In genomic region chr2:91950275-91951085, GRCm38 (mm10) we compare ENCODE assay signal across 9 mouse cellular contexts. TPM values are rescaled to one million over a fixed set of nuclear protein-coding genes. Genes with fewer than 3 reads are reported as not detected.
A peak's percentile ranks its signal among the peaks of the same experiment; 100 is the strongest.
DNase-seq lines count a peak whose midpoint lies in the region; ATAC-seq and TF ChIP-seq lines count a peak whose summit lies in the region.
"Had no signal": no experiment of that assay in that cellular context is flagged by ENCODE, and none has a peak within 500 bp of the region (broad histone marks: within the 10 kb centered on the region; RNA-seq: fewer than 3 reads in every experiment).

No protein-coding gene starts in this region.

- H3K9ac ChIP-seq in kidney, embryonic 14.5 days (ENCODE audit: low read depth, low read length): peak overlapping the region; percentile 34; the same call in 1 of the 2 replicates

- H3K27me3 ChIP-seq in kidney, adult 2 months (replicated peaks; ENCODE audit: control insufficient read depth, insufficient read depth, low read length): no peaks in the 10 kb centered on the region
- H3K27me3 ChIP-seq in kidney, embryonic 14.5 days (ENCODE audit: control insufficient read depth, insufficient read depth, low read length): no peaks in the 10 kb centered on the region
- H3K27me3 ChIP-seq in small intestine, adult 2 months (ENCODE audit: control insufficient read depth, insufficient read depth, low read length): no peaks in the 10 kb centered on the region
- H3K27me3 ChIP-seq: Patski had no signal

- ATAC-seq in kidney, embryonic 14.5 days (ENCODE audit: low FRiP score, low TSS enrichment): peak; percentile 63
- ATAC-seq in erythroid progenitor cell, adult 5-6 weeks (replicated peaks; ENCODE audit: low FRiP score, poor library complexity, severe bottlenecking): no peak

- H3K4me1 ChIP-seq in kidney, adult 2 months (ENCODE audit: control insufficient read depth, insufficient read depth, low read length): peaks cover 14% of the 10 kb centered on the region
- peaks cover 47% of the 10 kb centered on the region for H3K4me1 ChIP-seq in kidney, embryonic 14.5 days (ENCODE audit: control insufficient read depth, insufficient read depth, low read length)
- peaks cover 47% of the 10 kb centered on the region for H3K4me1 ChIP-seq in small intestine, adult 2 months (ENCODE audit: control insufficient read depth, insufficient read depth, insufficient read length, low read length)

- no peaks in the 10 kb centered on the region for H3K36me3 ChIP-seq in kidney, adult 2 months (ENCODE audit: control insufficient read depth, insufficient read depth, low read length)
- no peaks in the 10 kb centered on the region for H3K36me3 ChIP-seq in kidney, embryonic 14.5 days (ENCODE audit: control insufficient read depth, insufficient read depth, low read length)
- H3K36me3 ChIP-seq in small intestine, adult 2 months (ENCODE audit: control insufficient read depth, insufficient read depth, low read length): peaks cover 3% of the 10 kb centered on the region; the same call in 1 of the 2 replicates

- no peak for TF ChIP-seq POLR2A in kidney, adult 2 months (IDR thresholded peaks at IDR 0.05; ENCODE audit: low read depth, low read length)
- TF ChIP-seq POLR2A in small intestine, adult 2 months (IDR thresholded peaks at IDR 0.05; ENCODE audit: low read depth, low read length): no peak

- peak overlapping the region; percentile 7; the same call in 1 of the 2 replicates for H3K4me3 ChIP-seq in kidney, adult 2 months (ENCODE audit: insufficient read depth, low read depth, low read length)
- H3K4me3 ChIP-seq in kidney, embryonic 14.5 days (ENCODE audit: low read length): 0 out of 2 replicates have a peak overlapping the region, but pooled peaks have one; percentile 9
- H3K4me3 ChIP-seq in small intestine, adult 2 months (ENCODE audit: low read depth, low read length): peak overlapping the region; percentile 47

- peak overlapping the region; percentile 35 for H3K4me2 ChIP-seq in kidney, embryonic 14.5 days (replicated peaks; ENCODE audit: low read depth, low read length)

- peak overlapping the region; percentile 54; the same call in 1 of the 2 replicates for H3K27ac ChIP-seq in kidney, adult 2 months (ENCODE audit: insufficient read depth, low read depth, low read length)
- H3K27ac ChIP-seq in kidney, embryonic 14.5 days (ENCODE audit: low read depth, low read length): peak overlapping the region; percentile 59; the same call in 1 of the 2 replicates
- peak overlapping the region; percentile 50 for H3K27ac ChIP-seq in small intestine, adult 2 months (ENCODE audit: insufficient read depth, low read depth, low read length)

- peak; percentile 65 for DNase-seq in kidney, adult 2 months
- no peak for DNase-seq in kidney, adult 11 months
- DNase-seq in cerebellum, postnatal 25 days: peak; percentile 85 to 86
- peak; percentile 39 for DNase-seq in heart, adult 8-10 months (ENCODE audit: low spot score)
- DNase-seq in lung, postnatal 14 days: peak; percentile 51

- 15% methylated on average over 15 of the region's 15 CpGs for WGBS in kidney, adult 2 months
- WGBS in kidney, embryonic 14.5 days: 13% methylated on average over 15 of the region's 15 CpGs
- WGBS in small intestine, adult 2 months: 14% methylated on average over 15 of the region's 15 CpGs

- TF ChIP-seq CTCF in kidney, adult 2 months (conservative IDR thresholded peaks at IDR 0.05; ENCODE audit: insufficient read depth, insufficient read length, low read depth, low read length): no peak
- no peak for TF ChIP-seq CTCF in small intestine, adult 2 months (IDR thresholded peaks at IDR 0.05; ENCODE audit: extremely low read depth, insufficient read length, insufficient replicate concordance, low read depth, low read length)

- H3K9me3 ChIP-seq in kidney, embryonic 14.5 days (ENCODE audit: control insufficient read depth, low read length): no peaks in the 10 kb centered on the region

RNA-seq across cellular contexts. Expression of gene Gm9821, which starts 5.0 kb away (rescaled TPM):
- not detected in 2 replicates for polyA plus RNA-seq in kidney, adult 2 months (2012; rRNA removed)
- not detected for total RNA-seq in heart, adult 8-10 months (2022)
- polyA plus RNA-seq in kidney, embryonic 14.5 days (2014; fragmentation: Nextera tagmentation; extraction: Ambion mirVana): 0.31 and 0.49 TPM in 2 replicates
- polyA plus RNA-seq in small intestine, adult 2 months (2012; rRNA removed): not detected in 2 replicates
- not detected in 2 replicates for total RNA-seq in erythroid progenitor cell, adult 5-6 weeks (2015; ENCODE audit: low replicate concordance)
- total RNA-seq in erythroid progenitor cell, adult 5-6 weeks (2017; ENCODE audit: low replicate concordance): 0.13 TPM in 1 of 2 replicates, not detected in the other

RNA-seq across cellular contexts. Expression of gene Mdk, which starts 18.4 kb away (rescaled TPM):
- polyA plus RNA-seq in kidney, adult 2 months (2012; rRNA removed): 76.0 and 80.1 TPM in 2 replicates
- 1 to 10 TPM; 1.5 to 4.3 (median 3.4) TPM for total RNA-seq in heart, adult 8-10 months (2022)
- polyA plus RNA-seq in kidney, embryonic 14.5 days (2014; fragmentation: Nextera tagmentation; extraction: Ambion mirVana): 1,361 and 1,922 TPM in 2 replicates
- 2.4 and 5.9 TPM in 2 replicates for polyA plus RNA-seq in small intestine, adult 2 months (2012; rRNA removed)
- total RNA-seq in erythroid progenitor cell, adult 5-6 weeks (2015; ENCODE audit: low replicate concordance): not detected in 2 replicates
- not detected in 2 replicates for total RNA-seq in erythroid progenitor cell, adult 5-6 weeks (2017; ENCODE audit: low replicate concordance)

RNA-seq across cellular contexts. Expression of gene Chrm4, which starts 23.4 kb away (rescaled TPM):
- polyA plus RNA-seq in kidney, adult 2 months (2012; rRNA removed): 0.11 TPM in 1 of 2 replicates, not detected in the other
- not detected for total RNA-seq in heart, adult 8-10 months (2022)
- polyA plus RNA-seq in kidney, embryonic 14.5 days (2014; fragmentation: Nextera tagmentation; extraction: Ambion mirVana): not detected in 2 replicates
- polyA plus RNA-seq in small intestine, adult 2 months (2012; rRNA removed): 2.2 and 2.9 TPM in 2 replicates
- total RNA-seq in erythroid progenitor cell, adult 5-6 weeks (2015; ENCODE audit: low replicate concordance): 1.3 TPM in 1 of 2 replicates, not detected in the other
- total RNA-seq in erythroid progenitor cell, adult 5-6 weeks (2017; ENCODE audit: low replicate concordance): not detected in 2 replicates
- polyA plus RNA-seq: Patski had no signal

RNA-seq across cellular contexts. Expression of gene Dgkz, which starts 25.2 kb away (rescaled TPM):
- 106 and 119 TPM in 2 replicates for polyA plus RNA-seq in kidney, adult 2 months (2012; rRNA removed)
- 10 to 100 TPM; 31.4 to 49.0 (median 42.7) TPM for total RNA-seq in heart, adult 8-10 months (2022)
- polyA plus RNA-seq in kidney, embryonic 14.5 days (2014; fragmentation: Nextera tagmentation; extraction: Ambion mirVana): 35.6 and 57.5 TPM in 2 replicates
- polyA plus RNA-seq in small intestine, adult 2 months (2012; rRNA removed): 165 and 295 TPM in 2 replicates
- total RNA-seq in erythroid progenitor cell, adult 5-6 weeks (2015; ENCODE audit: low replicate concordance): 25.6 and 54.1 TPM in 2 replicates
- 8.7 and 11.9 TPM in 2 replicates for total RNA-seq in erythroid progenitor cell, adult 5-6 weeks (2017; ENCODE audit: low replicate concordance)

Comparison
In these comparisons a context has a peak if more than half of its experiments do, and no peak if none do; other contexts are left out.
1. RNA of gene Mdk, which starts 18.4 kb away (polyA plus RNA-seq): 1,361 to 1,922 TPM in kidney, embryonic 14.5 days; 76.0 to 80.1 TPM in kidney, adult 2 months and 2.4 to 5.9 TPM in small intestine, adult 2 months; every median in the first group is over 10 times any median in the second.
2. Peak in every context shown above with its lines, with median percentiles within 50 percentile points of each other: H3K27ac ChIP-seq and H3K4me3 ChIP-seq.